Mouse (Mus musculus): ENCODE data around the gene Phf10.
"Not testable (repeated sequence)": the region's sequence is repeated elsewhere in the genome, so short reads cannot be mapped to it uniquely, and the experiment has no call there.

DNA sequence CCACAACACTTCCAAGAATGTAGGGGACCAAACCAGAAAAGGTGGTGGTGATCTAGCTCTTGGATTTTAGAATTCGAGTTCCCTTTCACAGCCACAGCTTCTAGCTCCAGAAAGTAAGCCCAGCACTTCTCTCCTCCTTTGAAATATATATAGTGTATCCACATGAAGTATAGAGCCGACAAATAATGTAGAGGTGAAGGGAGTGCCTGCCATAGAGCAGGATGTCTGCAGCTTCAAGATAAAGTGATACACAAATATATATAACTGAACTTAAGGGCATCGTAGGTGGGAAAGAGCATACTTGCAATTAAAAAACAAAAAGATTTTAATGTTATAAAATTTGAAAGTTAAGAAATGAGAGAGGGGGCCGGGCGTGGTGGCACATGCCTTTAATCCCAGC is 33.1 kb upstream of the Phf10 start:
- TF ChIP-seq EP300, CTCF (IDR thresholded peaks at IDR 0.05; ENCODE audit: low read depth): not testable (repeated sequence)
